Mouse (Mus musculus) retina, embryonic 14.5 days (tissue): ENCODE measurements around the gene Spred3.
A peak's percentile ranks its signal among the peaks of the same experiment; 100 is the strongest.
"Not testable (repeated sequence)": the region's sequence is repeated elsewhere in the genome, so short reads cannot be mapped to it uniquely, and the experiment has no call there.

Experiments
- DNase-seq: peaks from one replicate; pipeline ENCODE4 v3.0.0-alpha.2; 2015; ENCODE audit warnings: low spot score

Gene Spred3

DNA sequence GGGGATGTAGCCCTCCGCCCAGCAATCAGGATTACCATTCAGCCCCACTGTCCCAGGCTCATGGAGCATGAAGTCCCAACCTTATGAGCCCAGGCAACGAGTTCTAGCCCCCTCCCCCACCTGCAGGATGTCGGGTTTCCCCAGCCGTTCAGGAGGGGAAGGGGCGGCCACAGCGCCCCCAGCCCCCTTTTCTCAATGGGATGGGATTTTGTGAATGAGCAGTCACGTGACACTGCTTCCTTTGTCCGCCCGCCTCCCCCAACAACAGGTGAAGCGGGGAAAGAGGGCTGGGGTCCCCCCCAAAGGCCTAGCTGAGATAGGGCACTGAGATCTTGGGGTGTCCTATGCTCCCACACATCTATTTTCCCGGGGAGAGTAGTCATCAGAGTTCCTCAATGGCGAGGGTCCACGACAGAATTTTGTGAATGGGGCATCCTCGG lies 1.4 kb downstream of the Spred3 start:
- peak; percentile 64 for DNase-seq

DNA sequence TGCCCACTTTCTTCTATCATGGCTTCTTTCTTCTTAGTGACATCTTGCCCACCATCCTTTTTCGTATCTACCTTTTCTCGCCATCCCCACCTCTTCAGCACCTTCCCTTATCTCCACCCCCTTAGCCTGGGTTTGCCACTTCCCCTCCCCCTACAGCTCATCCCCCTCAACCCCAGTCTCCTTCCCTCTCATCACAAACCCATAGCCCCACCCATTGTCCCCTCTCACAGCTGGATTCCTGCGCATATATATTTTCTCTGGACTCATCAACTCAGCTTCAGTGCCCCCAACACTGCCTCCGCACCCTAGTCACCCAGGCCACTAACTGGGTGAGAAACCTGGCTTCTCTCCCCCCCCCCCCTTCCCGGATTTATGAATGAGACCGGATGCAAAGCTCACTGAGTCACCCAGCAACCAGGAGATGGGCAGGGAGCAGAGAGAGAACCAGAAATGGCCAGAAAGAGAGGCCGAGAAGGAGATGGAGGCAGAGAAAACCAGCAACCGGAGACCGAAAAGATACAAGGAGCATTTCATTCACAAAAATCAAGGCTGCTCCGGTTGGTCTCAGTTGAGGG lies 2.0 kb downstream of the Spred3 start:
- DNase-seq = peak; percentile 40

DNA sequence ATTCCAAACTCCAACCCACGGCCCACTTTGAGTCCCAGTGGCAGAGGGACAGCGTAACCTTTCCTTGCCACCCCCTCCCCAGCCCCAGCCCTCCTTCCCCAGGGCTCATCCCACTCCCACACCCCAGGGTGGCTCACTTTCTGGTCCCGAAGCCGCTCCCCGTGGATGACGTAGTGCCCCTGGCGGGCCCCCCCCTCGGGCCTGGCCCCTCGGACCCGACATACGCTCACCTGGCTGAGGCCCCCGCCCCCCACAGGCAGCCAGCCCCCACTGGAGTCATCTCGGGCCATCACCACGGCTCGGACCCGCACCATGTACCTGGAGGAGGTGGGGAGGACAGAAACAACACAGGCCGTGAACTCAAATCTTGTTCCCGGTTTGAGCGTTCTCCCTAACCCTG lies 2.6 kb downstream of the Spred3 start:
- DNase-seq = no peak

DNA sequence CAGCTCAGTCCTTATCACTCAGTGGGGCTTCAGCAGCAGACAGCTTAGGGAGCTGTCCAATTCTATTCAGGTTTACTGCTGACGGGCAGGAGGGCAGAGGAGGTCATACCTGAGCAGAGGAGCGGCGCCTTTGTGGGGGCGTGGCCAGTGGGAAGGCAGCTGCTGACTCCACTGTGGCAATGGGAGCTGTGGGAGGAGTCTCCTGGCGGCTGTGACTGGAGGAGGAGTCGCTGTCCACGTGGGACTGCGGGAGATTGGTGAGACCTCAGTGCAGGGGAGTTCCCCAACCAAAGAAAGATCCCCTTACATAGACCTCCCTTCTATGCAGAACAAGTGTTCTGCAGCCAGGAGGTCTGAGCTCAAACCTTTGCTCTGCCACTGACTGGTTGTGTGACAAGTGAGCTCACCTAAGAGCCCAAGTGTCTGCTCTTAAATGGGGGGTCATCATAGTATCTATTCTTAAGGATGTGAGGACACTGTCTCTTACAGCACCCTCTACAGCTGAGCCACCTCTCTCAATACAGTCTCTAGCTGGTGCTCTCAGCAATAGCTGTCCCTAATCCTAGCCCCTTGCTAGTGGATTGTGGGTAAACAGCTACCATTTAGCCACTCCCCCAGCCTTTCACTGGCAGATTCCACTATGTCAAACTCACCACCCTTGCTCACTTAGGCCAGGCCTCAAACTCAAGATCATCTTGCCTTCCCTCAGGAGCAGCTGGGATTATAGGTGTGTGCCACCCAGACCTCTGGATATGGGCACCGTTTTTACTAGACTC lies 7.3 kb downstream of the Spred3 start:
- DNase-seq = no peak

DNA sequence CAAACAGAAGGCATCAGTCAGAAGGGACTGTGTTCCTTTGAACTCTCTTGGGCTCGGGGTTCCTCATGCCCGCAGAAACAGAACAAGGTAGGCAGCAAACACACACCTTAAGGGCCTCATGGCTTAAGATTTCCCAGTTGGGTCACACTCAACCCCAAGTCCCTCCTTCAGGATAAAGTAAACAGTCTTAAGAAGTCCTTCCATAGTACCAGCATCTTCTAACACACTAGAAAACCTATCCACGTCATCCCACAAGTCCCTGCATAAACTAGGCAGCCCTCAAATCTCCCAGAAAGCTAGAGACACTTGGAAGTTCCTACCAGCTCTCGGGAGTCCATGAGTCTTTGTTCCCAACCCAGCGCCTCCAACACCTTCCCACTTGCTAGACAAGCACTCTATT lies 7.9 kb downstream of the Spred3 start:
- no peak for DNase-seq

DNA sequence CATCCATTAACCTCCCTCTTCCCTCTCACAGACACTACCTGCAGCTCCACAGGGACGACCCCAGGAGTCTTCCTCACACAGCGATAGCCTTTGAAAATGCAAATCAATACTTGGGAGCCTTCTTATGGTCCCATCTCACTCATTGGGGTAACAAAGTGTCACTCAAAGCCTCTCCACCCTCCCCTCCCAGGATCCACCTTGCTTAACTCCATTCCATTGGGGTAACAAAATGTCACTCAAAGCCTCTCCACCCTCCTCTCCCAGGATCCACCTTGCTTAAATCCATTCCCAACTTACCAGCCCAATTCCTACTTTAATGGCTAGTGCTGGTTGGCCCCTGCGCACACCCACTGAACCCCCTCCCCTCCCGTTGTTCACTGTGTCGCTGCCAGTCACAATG lies 11.9 kb downstream of the Spred3 start:
- DNase-seq = peak; percentile 43

DNA sequence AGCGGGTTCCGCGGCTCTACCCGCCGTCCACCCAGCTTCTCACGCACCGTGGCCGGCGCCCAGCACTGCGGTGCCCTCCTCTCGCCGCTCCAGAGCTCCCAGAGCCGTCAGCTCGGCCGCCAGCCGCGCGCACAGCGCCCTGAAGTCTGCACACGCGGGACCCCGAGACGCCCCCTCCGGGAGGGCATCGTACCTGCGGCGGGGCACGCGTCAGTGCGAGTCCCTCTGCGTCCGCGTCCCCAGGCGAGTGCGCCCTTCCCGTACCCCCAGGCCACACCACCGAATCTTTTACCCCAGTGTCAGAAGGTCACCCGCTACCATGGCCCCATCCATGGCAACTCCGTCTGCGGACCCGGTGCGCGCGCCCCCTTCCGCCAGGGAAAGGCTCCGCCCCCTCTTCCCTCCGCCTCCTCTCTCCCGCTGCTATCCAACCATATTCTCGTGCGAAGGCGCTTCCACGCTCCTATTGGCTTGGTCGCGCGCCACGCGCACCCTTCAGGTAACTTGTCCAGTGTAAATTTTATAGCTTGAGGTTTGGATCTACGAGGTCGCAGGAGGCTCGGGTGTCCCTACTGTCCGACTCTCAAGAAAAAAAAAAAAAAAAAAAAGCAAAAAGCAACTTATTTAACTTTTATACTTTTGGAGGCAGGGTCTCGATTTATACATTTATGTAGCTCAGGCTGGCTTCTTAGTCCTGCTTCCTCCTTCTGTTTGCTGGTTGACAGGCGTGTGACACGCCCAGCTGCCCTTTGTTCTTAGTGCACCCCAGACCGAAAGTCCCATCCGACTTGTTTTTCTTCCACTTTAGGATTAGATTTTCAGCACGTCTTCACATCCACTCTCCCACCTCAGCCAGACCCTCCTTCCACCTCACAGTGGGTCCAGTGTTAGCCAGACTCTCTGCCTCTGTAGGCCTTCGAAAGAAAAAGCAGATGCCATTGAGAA lies 14.1 kb downstream of the Spred3 start, which contains the start of gene Fam98c:
Gene Fam98c (minus strand): TSS at position 397 of the 945 bp plus-strand sequence.
- peak; percentile 86 for DNase-seq

DNA sequence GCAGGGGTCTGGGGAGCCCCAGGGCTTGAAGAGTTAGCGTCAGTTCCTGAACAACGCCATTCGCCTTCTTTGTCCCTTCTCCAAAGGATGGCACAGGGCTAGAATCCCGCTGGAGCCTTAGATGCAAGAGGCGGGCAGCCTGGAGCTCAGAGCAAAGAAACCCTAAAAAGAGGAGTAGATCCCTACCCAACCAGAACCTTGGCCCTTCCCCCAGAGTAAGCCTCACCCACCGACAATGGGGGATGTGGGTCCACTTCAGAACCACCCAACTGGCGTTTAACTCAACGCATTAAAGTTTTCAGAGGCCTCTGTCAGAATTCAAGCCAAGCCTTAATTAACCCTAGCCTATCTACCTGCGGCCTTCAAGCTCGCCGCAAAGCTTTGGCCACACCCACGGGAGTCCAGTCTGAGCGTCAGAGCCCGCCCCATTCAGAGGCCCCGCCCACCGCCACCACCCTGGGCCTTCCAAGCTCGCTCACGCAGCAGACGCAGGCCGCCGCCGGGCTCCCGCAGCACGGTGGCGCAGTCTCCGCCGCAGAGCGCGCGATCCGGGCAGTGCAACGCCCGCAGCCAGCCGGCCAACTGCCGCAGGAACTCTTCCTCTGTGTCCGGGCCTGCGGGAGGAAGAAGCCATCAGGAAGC lies 14.9 kb downstream of the Spred3 start:
- DNase-seq = peak; percentile 88

DNA sequence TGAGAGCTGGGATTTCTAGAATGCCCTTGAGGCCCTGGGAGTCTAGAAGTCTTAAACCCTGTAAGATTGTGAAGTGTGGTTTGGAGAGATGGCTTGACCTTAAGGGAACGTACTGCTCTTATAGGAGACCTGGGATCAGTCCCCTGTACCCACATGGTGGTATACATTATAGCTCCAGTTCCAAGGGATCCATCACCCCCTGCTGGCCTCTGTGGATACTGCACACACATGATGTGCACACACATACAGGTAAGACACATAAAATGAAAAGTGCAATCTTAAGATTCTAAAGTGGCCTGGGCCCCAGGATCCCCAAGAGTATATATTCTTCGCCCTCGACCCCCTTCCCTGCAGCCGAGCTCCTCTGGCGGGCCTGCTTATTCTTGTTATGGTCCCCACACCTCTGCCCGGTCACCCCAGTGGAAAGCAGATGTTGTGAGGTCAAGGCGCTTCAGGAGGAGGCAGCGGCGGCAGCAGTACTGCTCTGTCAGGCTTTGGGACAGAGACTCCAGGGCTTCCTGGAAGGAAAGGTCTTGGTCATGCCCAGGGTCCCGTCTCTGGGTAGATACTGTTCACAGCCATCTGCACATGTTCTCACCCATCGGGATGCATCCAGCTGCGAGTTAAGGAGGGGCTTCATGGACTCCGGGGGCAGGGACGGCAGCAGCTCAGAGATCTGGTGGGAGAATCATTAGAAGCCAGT lies 16.0 kb downstream of the Spred3 start:
- DNase-seq = no peak

DNA sequence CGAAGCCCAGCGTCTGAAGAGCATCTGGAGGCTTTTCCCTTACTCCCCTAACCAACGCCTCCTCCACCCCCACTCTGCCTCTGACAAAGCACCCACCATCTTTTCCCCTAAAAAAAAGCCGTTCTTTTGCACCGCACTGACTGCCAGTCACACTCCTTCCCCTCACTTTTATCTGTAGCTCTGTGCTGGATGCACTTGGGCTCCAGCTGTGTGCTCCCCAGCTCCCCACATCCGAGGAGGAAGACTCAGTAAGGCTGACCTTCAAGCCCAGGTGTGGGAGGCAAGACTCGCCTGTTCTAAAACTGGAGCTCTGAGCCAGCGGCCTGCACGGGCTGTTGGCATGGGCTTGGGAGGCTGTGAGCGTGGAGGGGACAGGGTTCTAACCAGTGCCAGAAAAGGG lies 18.7 kb downstream of the Spred3 start:
- DNase-seq = no peak

DNA sequence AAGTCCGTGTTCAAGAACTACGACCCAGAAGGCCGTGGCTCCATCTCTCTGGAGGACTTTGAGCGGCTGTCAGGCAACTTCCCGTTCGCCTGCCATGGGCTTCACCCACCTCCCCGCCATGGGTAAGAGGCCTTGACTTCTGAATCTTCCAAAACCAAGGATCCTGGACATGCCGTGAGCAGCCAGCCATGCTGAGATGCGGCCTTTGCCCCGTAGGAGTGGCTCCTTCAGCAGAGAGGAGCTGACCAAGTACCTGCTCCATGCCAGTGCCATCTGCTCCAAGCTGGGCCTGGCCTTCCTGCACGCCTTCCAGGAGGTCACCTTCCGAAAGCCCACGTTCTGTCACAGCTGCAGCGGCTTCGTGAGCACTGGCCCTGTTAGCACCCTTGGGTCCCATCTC lies 21.4 kb downstream of the Spred3 start:
- no peak for DNase-seq

DNA sequence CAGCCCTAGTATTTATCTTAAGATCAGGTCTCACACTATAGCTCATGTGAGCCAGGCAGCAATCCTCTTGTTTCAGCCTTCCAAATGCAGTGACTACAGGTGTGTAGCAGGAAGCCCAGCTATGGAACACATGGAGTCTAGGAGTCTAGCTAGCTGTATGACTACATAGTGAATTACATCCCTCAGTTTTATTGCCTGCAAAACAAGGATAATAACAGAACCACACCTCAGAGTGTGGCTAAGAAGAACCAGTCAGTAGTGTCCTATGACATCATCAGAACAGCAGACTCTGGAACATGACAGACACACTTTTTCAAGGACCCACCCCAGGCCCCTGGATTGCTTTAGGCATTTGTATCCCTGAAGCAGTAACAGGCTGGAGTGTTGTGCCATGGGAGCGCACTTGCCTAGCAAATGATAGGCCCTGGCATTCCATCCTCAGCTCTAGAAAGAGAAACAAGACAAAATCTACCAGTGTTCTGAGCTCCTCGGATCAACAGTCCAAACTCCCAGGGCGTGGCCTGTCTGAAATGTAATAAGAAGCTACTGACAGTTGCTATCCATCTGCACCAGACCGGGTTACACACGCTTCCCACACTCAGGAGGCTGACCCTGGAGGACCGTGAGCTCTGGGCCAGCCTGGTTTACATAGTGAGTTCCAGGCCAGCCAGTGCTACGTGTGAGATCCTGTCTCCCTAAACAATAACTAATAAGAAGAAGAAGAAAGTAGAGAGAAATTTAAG lies 23.4 kb downstream of the Spred3 start:
- no peak for DNase-seq

DNA sequence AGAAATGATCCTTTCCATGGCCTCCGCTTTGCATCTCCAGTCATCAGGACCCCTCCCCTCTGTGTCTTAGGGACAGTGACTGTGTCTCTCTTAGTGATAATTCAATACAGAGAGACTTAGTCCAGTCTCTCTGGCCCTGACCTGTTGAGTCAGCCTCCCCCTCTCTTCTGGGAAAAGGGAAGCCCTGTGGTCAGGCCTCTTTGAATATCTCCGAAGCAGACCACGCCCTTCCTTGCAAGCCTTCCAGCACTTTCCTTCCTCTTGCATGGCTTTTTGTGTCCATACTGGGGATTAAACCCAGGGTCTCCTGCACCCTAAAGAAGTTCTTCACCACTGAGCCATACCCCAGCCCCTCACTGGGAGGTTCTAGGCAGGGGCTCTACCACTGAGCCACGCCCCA lies 26.2 kb downstream of the Spred3 start:
- DNase-seq = no peak

DNA sequence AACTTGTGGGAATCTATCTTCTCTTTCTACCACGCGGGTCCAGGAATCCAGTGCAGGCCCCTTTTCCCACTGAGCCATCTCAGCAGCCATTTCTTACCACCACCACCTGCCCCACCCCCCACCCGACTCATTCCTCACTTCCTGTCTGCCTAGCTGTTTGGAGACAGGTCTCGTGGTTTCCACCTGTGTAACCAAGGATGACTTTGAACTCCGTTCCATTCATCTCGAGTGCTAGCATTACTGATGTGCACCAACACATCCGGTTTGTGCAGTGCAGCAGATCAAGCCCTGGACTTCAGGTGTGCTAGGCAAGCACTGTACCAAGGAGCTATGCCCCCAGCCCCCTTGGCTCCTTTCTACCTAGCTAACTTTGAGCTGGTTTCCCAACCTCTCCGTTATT lies 28.8 kb downstream of the Spred3 start:
- no peak for DNase-seq

DNA sequence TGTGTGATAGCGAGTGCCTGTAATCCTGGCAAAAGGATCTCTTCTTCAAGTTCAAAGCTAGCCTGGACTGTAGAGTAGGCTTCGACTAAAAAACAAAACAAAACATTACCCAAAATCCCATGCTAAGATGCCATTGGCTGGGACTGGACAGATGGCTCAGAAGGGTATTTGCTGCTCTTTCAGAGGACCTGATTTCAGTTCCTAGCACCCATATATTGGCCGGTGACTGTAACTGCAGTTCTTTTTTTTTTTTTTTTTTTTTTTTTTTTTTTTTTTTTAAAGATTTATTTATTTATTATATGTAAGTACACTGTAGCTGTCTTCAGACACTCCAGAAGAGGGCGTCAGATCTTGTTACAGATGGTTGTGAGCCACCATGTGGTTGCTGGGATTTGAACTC lies 31.0 kb downstream of the Spred3 start:
- not testable (repeated sequence) for DNase-seq

DNA sequence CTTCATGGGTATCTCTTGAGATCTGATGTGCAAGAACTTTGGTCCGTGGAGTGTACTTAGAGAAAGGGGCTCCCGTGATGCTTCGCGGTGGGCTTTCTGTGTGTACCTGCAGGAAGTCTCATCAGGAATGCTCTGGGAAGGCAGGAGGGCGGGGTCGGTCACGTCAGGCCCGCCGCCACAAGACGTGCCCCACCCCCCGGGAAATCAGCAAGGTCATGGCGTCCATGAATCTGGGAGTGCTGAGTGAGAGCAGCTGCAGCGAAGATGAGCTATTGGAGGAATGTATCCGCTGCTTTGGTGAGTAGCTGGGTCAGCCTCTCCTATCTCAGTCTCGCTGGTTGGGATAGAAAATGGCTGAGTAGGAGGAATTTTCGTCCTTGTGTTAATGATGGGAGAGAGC lies 32.8 kb downstream of the Spred3 start:
- DNase-seq = no peak

DNA sequence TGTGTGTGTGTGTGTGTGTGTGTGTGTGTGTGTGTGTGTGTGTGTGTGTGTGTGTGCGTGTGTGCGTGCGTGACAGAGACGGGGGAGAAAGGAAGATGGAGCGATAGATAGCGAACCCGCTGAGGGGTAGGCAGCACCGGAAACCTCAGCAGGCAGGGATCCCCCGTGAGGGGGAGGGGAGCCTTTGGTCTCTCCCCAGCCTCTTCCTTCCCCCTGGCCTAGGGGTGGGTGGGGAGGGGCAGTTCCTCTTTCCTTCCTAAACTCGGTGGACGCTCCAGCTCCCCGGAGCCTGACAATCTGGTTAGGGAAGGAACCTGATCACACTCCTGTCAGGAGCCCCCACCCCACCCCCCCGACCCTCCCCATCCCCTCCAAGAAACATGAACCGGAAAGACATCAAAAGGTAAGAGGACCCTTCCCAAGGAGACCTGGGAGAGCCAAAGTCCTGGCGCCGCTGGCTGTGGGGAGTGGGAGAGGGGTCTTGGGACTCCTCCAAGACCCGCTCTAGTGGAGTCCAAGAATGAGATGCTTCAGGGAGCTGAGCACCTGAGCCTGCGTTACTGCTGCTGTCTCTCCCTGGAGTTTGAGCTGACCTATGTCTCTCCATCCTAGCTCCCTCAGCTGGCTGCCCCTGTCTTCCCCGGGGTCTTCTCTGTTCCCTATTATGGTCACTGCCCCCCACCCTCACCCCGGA lies 35.4 kb downstream of the Spred3 start, which contains the start of gene Rasgrp4:
Gene Rasgrp4 (plus strand): TSS at position 159 of the 694 bp plus-strand sequence.
- peak; percentile 41 for DNase-seq

DNA sequence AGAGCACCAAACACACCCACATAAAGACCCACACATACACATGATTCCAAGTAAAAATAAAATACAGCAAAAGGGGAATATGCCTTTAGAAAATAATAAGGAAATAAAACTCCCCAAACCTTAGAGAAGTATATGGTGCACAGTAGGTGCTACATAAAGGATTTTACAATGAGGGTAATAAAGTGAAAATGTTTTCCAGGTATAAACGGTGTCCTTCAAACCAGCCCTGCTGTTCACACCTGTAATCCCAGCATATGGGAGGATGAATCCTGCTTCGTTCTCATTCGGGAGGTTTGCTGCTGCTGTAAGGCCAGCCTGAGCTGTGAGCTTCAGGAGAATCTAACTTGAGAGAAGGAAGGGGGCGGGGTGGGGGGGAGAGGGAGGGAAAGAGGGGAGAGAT lies 36.0 kb downstream of the Spred3 start:
- no peak for DNase-seq

DNA sequence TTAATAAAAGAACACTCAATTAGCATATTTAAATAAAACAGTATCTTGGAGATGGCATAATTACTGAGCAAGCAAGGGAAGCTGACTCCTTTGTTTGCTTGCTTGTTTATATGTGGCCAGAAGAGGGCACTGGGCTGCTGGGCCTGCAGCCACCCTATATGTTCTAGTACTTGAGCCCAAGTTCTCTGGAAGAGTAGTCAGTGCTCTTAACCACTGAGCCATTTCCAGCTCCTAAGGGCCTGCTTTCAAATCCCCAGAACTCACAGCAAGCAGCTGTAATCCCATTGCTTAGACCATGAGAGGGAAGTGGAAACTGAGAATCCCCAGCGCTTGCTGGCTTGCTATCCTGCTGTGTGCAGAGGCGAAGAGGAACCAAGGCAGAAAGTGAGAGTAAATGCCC lies 41.5 kb downstream of the Spred3 start:
- peak; percentile 45 for DNase-seq
